Mouse (Mus musculus): ENCODE results near the gene Pkd1l1. TPM values are rescaled to one million over a fixed set of nuclear protein-coding genes. Genes with fewer than 3 reads are reported as not detected.

Pkd1l1 gene
- polyA plus RNA-seq, 1 experiment from 2014 or later: 0.10 TPM

DNA sequence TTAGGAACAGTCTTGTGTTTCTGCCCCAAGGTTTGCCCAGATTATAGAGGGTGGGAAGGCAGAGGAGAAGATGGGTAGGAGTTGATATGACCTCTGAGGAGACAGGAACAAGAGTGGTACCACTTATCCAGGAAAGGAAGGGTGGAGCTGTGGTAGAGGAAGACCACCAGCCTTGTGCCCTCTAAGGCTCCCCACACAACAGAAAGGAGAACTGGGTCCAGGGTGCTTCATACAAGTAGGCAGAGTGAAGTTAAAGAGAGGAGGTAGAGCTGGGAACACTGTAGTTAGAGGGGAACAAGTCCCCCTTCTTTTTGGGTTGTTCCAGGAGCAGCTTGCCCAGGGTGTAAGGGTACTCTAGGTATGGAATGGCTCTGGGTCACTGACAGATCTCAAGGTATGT lies 125.0 kb downstream of the Pkd1l1 start:
- H3K4me3 ChIP-seq: no peak overlapping the region
- H3K27ac ChIP-seq: no peak overlapping the region
- no peak overlapping the region for H3K4me2 ChIP-seq
- H3K4me1 ChIP-seq: no peaks in the 10 kb centered on the region
- H3K9ac ChIP-seq: no peak overlapping the region
- H3K27me3 ChIP-seq: no peaks in the 10 kb centered on the region
- no peak for ATAC-seq (ENCODE audit: borderline replicate concordance, extremely low read depth, low FRiP score, low TSS enrichment)
- H3K36me3 ChIP-seq: no peaks in the 10 kb centered on the region
- no peaks in the 10 kb centered on the region for H3K9me3 ChIP-seq

DNA sequence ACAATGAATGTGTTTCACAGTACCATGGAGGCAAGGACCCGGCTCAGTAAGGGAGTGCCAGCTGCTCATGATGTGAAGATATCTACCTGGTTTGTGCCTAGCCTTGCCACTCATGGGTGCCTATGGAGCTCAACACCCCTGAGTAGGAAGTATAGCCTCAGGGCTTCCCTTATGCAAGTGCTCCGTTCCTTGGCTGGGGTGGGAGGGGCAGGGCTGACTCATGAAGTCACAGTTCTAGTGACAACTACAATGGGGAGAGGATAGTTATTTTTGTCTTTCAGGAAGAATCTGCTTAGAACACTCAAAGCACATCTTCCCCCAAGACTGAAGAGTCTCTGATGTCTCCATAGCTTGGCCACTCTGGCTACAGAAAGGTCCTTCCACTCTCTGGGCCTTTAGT lies 125.4 kb downstream of the Pkd1l1 start:
- H3K4me1 ChIP-seq: no peaks in the 10 kb centered on the region
- H3K27ac ChIP-seq: no peak overlapping the region
- no peak overlapping the region for H3K4me2 ChIP-seq
- H3K36me3 ChIP-seq: no peaks in the 10 kb centered on the region
- no peaks in the 10 kb centered on the region for H3K9me3 ChIP-seq
- H3K27me3 ChIP-seq: no peaks in the 10 kb centered on the region
- H3K9ac ChIP-seq: no peak overlapping the region
- ATAC-seq (ENCODE audit: borderline replicate concordance, extremely low read depth, low FRiP score, low TSS enrichment): no peak
- 100% methylated on average over 2 of the region's 2 CpGs for WGBS
- H3K4me3 ChIP-seq: no peak overlapping the region

DNA sequence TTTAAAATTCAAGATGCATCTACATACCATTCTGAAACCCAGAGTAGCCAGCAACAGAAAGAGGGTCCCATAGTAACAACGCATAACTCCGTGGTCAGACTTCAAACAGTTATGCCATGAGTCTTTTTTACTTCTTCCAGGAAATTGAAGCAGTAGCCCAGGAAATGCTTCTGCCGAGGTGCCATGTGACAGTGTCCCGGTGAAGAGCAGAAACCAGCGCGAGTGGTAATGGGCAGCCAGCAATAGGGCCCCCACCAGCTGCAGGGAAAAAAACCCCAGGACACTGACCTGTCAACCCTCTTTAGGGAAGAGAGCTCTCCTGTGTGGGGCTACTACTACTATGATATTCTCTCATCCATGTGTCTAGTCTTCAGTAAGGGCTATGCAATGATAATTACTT lies 136.9 kb downstream of the Pkd1l1 start:
- WGBS: 91% methylated on average over 6 of the region's 6 CpGs
- no peaks in the 10 kb centered on the region for H3K27me3 ChIP-seq
- ATAC-seq (ENCODE audit: borderline replicate concordance, extremely low read depth, low FRiP score, low TSS enrichment): no peak
- H3K4me3 ChIP-seq: no peak overlapping the region
- H3K36me3 ChIP-seq: no peaks in the 10 kb centered on the region
- H3K9ac ChIP-seq: no peak overlapping the region
- H3K4me2 ChIP-seq: no peak overlapping the region
- H3K4me1 ChIP-seq: no peaks in the 10 kb centered on the region
- H3K27ac ChIP-seq: no peak overlapping the region
- no peaks in the 10 kb centered on the region for H3K9me3 ChIP-seq

DNA sequence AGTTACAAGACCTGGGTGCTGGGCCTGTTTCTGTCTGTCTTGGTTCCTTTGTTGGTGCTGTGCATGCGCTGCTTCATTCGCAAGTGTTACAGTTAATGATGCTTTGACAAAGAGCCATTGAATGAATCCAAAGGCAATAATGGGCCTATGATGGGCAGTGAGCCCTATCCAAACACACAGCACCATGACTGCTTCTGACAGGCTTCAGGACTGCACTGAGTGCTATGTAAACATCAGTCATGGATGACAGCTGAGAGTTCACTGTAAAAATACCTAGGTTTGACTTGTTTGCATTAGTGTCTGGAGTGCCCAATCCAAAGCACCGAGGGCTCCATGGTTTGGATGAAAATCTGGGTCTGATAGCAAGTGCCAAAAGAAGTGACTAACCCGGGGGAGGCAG lies 138.9 kb downstream of the Pkd1l1 start:
- Histone ChIP-seq H3K27ac (peak overlapping the region; percentile 26; the same call in 1 of the 2 replicates), H3K4me3 (no peak overlapping the region), H3K36me3 (no peaks in the 10 kb centered on the region), H3K27me3 (no peaks in the 10 kb centered on the region), H3K9me3 (no peaks in the 10 kb centered on the region), H3K9ac (no peak overlapping the region), H3K4me1 (peaks cover 3% of the 10 kb centered on the region), H3K4me2 (no peak overlapping the region)
- peak; percentile 80 for ATAC-seq (ENCODE audit: borderline replicate concordance, extremely low read depth, low FRiP score, low TSS enrichment)
- 41% methylated on average over 4 of the region's 4 CpGs for WGBS

DNA sequence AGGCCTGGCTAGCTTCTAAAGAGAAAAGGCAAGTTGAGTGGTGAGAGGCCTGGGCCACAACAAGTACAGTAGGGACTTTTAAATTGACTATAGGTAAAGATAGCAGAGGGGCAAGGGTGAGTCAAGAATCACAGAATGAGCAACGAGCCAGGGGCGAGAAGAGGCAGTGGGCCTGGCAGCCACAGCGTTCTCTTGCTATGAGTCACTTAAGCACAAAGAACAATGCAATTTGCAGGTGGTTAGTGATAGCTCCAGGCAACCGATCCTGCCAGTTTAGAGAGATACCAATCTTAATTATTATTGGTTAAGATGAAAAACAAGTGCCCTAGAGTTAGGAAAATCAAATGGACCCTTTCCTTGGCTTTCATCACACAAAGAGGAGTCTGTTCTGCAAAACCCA lies 142.5 kb downstream of the Pkd1l1 start:
- Histone ChIP-seq H3K27ac (no peak overlapping the region), H3K27me3 (no peaks in the 10 kb centered on the region), H3K4me3 (no peak overlapping the region), H3K9ac (no peak overlapping the region), H3K36me3 (no peaks in the 10 kb centered on the region), H3K4me1 (peaks cover 14% of the 10 kb centered on the region), H3K9me3 (no peaks in the 10 kb centered on the region), H3K4me2 (no peak overlapping the region)
- WGBS: 51% methylated on average over 4 of the region's 4 CpGs
- no peak for ATAC-seq (ENCODE audit: borderline replicate concordance, extremely low read depth, low FRiP score, low TSS enrichment)

DNA sequence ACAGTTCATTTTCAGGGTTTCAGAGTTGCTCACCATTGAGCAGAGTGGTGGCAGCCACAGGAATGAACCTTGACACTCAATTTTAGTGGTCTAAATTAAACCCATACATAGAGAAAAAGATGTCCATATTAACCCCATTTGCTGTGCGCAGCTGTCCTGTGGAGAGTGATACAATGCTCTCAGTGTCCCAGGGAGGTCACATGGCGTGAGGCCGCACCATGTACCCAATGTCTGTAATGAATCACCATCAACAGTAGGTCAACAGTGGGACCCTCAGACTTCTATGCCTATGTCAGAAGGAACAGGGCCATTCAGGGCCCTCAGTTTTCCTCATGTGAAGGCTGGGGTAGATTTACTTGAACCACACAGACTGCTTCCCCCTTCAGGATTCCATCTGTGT lies 143.5 kb downstream of the Pkd1l1 start:
- Histone ChIP-seq H3K27me3 (no peaks in the 10 kb centered on the region), H3K4me1 (peaks cover 14% of the 10 kb centered on the region), H3K27ac (no peak overlapping the region), H3K36me3 (no peaks in the 10 kb centered on the region), H3K9ac (no peak overlapping the region), H3K4me2 (no peak overlapping the region), H3K4me3 (no peak overlapping the region), H3K9me3 (no peaks in the 10 kb centered on the region)
- WGBS: 95% methylated on average over 3 of the region's 3 CpGs
- no peak for ATAC-seq (ENCODE audit: borderline replicate concordance, extremely low read depth, low FRiP score, low TSS enrichment)

DNA sequence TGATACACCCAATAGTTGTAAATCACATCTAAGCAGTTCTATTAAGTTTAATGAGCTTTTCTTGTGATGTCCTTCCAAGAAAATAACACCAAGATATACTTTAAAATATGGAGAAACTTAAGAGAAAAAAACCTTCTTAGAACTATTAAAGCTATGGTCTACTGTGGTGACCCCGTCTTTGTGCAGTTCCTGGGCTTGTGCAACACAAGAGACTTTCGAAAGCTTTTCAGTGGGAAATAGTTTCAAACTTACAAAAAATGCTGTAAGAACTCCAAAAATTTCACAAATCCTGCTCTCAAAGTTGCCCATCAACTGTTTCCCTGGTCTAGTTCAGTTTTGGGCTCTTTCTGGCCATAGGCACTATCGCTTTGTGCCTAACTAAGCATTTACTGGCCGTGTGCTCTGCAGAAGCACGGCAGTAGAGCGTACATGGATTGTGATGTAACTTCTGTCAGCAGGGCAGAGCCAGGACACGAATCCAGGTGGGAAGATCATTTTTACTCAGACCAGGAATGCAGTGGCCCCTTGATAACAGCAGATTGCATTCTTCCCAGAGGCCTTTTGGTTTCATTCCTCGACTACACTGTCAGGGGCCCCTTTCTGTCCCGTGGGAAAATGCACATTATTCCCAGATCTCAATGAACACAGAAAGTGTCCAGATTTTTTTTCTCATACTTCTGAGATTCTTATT lies 144.1 kb downstream of the Pkd1l1 start:
- Histone ChIP-seq H3K36me3 (no peaks in the 10 kb centered on the region), H3K4me3 (no peak overlapping the region), H3K27ac (peak overlapping the region; percentile 48; the same call in 1 of the 2 replicates), H3K9ac (no peak overlapping the region), H3K27me3 (no peaks in the 10 kb centered on the region), H3K4me2 (no peak overlapping the region), H3K9me3 (no peaks in the 10 kb centered on the region), H3K4me1 (peaks cover 14% of the 10 kb centered on the region)
- WGBS: 60% methylated on average over 9 of the region's 9 CpGs
- ATAC-seq (ENCODE audit: borderline replicate concordance, extremely low read depth, low FRiP score, low TSS enrichment): no peak

DNA sequence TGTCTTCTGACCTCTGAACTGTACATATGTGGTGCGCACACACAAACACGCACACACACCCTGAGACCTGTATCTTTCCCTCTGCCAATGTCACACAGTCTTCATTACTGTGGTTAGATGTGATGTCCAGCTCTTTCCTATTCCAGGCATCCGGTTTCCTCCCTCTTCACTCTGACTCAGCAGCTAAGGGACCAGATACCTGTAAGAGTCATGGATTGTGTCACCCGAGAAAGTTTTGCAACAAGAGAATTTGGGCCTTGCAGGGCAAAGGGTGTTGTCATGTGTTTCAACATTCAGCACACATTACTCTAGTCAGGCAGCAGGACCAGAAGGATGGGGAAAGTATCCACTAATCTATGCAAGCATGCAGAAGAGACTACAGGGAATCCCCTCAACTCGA lies 146.5 kb downstream of the Pkd1l1 start:
- no peak for ATAC-seq (ENCODE audit: borderline replicate concordance, extremely low read depth, low FRiP score, low TSS enrichment)
- Histone ChIP-seq H3K9me3 (no peaks in the 10 kb centered on the region), H3K4me3 (no peak overlapping the region), H3K9ac (no peak overlapping the region), H3K27ac (no peak overlapping the region), H3K4me1 (peaks cover 14% of the 10 kb centered on the region), H3K4me2 (no peak overlapping the region), H3K27me3 (no peaks in the 10 kb centered on the region), H3K36me3 (no peaks in the 10 kb centered on the region)
- 81% methylated on average over 5 of the region's 5 CpGs for WGBS

DNA sequence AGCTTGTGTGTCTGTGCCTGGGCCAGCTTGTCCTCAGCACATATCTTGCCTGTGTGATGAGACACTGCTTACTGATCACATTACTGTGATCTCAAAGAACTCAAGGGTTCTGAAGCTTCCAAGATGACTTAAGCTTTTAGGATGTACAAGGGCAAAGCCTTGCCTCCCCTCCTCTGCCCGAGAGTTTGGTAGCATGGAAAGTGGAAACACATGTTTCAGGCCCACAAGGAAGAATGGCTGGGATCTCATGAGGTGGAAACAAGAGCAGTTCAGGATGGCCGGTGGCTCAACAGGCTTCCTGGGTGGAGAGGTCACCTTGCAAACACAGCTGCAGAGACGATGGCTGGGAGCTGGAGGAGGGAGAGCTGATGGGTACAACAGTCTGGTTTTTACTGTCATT lies 147.0 kb downstream of the Pkd1l1 start:
- no peak overlapping the region for H3K4me3 ChIP-seq
- no peaks in the 10 kb centered on the region for H3K36me3 ChIP-seq
- H3K27me3 ChIP-seq: no peaks in the 10 kb centered on the region
- no peak overlapping the region for H3K9ac ChIP-seq
- H3K4me1 ChIP-seq: peaks cover 14% of the 10 kb centered on the region
- no peak for ATAC-seq (ENCODE audit: borderline replicate concordance, extremely low read depth, low FRiP score, low TSS enrichment)
- no peak overlapping the region for H3K27ac ChIP-seq
- H3K9me3 ChIP-seq: no peaks in the 10 kb centered on the region
- H3K4me2 ChIP-seq: no peak overlapping the region
- WGBS: 52% methylated on average over 3 of the region's 3 CpGs

DNA sequence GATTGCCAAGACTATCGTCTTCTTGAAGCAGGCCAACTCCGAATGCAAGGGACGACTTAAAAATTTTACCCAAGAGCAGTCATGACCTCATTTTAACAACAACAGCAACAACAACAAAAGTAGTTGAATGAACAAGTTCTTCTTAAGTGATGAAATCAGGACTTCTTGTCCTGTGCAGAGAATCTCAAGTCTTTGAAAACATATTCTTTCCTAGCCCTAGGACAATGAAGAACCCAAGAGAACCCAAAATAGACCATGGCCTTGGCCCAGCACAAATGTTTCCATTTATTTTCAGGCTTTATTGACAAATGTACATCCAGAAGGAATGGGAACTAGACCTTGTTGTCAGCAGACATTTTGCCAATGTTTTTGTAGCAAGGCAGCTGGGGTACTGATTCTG lies 147.7 kb downstream of the Pkd1l1 start:
- H3K4me3 ChIP-seq: no peak overlapping the region
- H3K9me3 ChIP-seq: no peaks in the 10 kb centered on the region
- no peak overlapping the region for H3K4me2 ChIP-seq
- 91% methylated on average over 3 of the region's 3 CpGs for WGBS
- ATAC-seq (ENCODE audit: borderline replicate concordance, extremely low read depth, low FRiP score, low TSS enrichment): no peak
- H3K4me1 ChIP-seq: peaks cover 14% of the 10 kb centered on the region
- no peaks in the 10 kb centered on the region for H3K27me3 ChIP-seq
- no peak overlapping the region for H3K9ac ChIP-seq
- no peaks in the 10 kb centered on the region for H3K36me3 ChIP-seq
- H3K27ac ChIP-seq: no peak overlapping the region

DNA sequence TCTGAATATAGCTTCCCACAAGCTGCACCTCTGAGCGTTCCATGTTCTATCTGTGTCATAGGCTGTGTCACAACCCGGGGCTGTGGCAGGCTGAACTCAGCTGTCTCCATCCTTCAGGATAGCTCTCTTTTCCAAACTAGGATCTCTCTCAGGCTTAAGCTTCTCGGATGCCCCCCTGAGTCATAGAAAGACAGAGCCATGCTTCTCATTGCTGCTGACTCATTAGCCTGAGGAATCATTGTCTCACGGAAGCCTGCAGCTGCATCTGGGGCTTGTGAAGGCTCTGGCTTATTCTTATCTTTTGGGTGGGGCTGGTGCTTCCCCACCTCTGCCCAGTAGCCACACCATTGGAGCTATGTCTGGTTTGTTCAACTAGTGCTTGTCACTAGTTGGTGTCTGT lies 151.7 kb downstream of the Pkd1l1 start:
- H3K4me3 ChIP-seq: no peak overlapping the region
- no peak overlapping the region for H3K9ac ChIP-seq
- H3K27me3 ChIP-seq: no peaks in the 10 kb centered on the region
- no peak overlapping the region for H3K27ac ChIP-seq
- 74% methylated on average over 4 of the region's 4 CpGs for WGBS
- ATAC-seq (ENCODE audit: borderline replicate concordance, extremely low read depth, low FRiP score, low TSS enrichment): no peak
- no peaks in the 10 kb centered on the region for H3K36me3 ChIP-seq
- H3K4me2 ChIP-seq: no peak overlapping the region
- no peaks in the 10 kb centered on the region for H3K4me1 ChIP-seq
- H3K9me3 ChIP-seq: no peaks in the 10 kb centered on the region

DNA sequence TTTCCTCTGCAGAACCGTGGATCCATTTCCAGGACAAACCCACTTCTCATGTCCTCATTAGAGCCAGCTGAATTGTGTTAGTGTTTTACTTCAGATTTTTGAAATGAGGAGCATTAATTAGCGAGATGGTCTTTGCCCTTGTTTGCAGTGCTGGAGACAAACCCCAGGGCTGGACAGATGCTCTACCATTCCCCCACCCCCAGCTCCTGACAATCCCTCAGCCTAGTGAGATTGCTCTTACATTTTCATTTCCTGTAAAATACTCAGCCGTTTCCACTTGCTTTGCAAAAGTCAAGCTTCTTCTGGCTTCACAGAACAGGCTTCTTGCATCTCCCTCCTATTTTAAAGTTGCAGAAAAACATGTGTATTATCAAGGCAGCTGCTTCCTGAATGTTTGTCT lies 155.7 kb downstream of the Pkd1l1 start:
- Histone ChIP-seq H3K9ac (no peak overlapping the region), H3K27ac (no peak overlapping the region), H3K27me3 (no peaks in the 10 kb centered on the region), H3K4me2 (no peak overlapping the region), H3K4me3 (no peak overlapping the region), H3K4me1 (peaks cover 8% of the 10 kb centered on the region; the same call in 1 of the 2 replicates), H3K9me3 (no peaks in the 10 kb centered on the region), H3K36me3 (no peaks in the 10 kb centered on the region)
- ATAC-seq (ENCODE audit: borderline replicate concordance, extremely low read depth, low FRiP score, low TSS enrichment): no peak
- WGBS: 33% methylated on average over 3 of the region's 3 CpGs
